Mouse (Mus musculus) monocyte, adult 59 days (primary cell): ENCODE data around the gene Ywhae. TPM values are rescaled to one million over a fixed set of nuclear protein-coding genes. Genes with fewer than 3 reads are reported as not detected.

Experiments used
- total RNA-seq, 2 experiments: library from RNA; stranded (reverse); gene quantifications; one replicate each; pipeline ENCODE4 v1.2.4; 2023

Ywhae gene
- total RNA-seq: 100 to 1,000 TPM; 272 to 284 TPM

DNA sequence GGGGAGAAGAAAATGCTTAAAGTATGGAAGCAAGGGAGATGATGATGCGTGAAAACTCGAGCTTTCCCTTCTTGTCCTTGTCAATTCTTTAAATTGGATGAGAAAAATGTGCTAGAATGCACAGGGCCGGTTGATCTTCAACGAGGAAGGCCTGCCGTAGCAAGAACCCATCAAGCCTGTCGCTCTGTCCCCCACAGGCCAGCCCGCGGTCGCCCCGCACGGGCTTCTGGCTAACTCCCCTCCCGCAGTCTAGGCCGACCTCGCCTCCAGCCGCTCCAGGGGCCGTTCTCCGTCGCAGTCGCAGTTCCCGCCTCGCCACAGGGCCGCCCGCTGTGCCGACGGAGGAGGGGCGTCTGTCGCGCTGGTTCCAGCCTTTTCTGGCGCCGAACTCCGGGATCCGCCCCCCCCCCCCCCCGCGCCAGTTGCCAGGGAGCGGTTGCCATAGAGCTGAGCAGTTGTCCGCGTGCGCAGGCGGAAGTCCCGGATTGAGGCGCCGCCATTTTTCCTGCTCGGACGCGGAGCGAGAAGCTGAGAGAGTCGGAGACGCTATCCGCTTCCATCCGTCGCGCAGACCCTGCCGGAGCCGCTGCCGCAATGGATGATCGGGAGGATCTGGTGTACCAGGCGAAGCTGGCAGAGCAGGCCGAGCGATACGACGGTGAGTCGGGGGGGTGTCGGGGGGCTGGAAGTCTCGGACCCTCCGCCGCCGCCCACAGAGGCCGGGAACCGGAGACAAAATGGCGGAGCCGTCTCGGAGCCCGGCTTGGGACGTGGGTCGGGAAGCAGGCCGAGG is at the start of gene Ywhae:
Gene Ywhae (plus strand): TSS at position 436 of the 793 bp plus-strand sequence.

DNA sequence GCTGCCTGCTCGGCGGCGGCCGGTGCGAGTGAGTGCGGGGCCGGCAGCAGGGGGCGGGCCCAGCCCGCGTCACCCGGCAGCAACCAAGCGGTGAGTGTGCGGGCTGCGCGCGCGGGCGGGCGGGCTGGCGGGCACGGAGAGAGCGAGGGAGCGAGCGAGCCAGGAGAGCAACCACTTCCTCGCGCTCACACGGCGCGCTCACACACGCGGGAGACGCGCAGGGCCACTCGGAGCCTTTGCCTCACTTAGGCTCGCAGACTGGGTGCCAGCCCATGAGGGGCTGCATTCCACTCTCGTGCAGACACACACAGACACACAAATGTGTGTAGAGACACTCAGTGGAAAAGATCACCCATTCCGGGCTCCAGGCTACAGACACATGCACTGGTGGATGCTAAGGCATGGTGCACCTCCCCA is 63.4 kb downstream of the Ywhae start, which contains the start of gene Doc2b:
Gene Doc2b (minus strand): TSS at position 21 of the 417 bp plus-strand sequence.

Other genes starting within 250 kb of the Ywhae start
- gene Prpf8, start 246.1 kb upstream of the Ywhae start, total RNA-seq: 100 to 1,000 TPM; 112 to 118 TPM
- 1 to 10 TPM; 6.6 to 9.5 TPM for gene Rilp, start 222.8 kb upstream of the Ywhae start, total RNA-seq
- 1 to 10 TPM; 4.5 to 5.0 TPM for gene Scarf1, start 219.3 kb upstream of the Ywhae start, total RNA-seq
- gene Slc43a2, start 201.2 kb upstream of the Ywhae start, total RNA-seq: 100 to 1,000 TPM; 172 TPM
- 100 to 1,000 TPM; 398 to 416 TPM for gene Pitpna, start 144.8 kb upstream of the Ywhae start, total RNA-seq
- 100 to 1,000 TPM; 101 to 111 TPM for gene Inpp5k, start 101.9 kb upstream of the Ywhae start, total RNA-seq
- 100 to 1,000 TPM; 168 to 182 TPM for gene Myo1c, start 82.4 kb upstream of the Ywhae start, total RNA-seq
- gene Crk, start 53.6 kb upstream of the Ywhae start, total RNA-seq: 100 to 1,000 TPM in 1 of 2 experiments, 10 to 100 TPM in 1; 95.5 to 118 TPM
- not detected for gene Doc2b, start 63.2 kb downstream of the Ywhae start, total RNA-seq
- not detected for gene Rph3al, start 205.6 kb downstream of the Ywhae start, total RNA-seq